Mouse (Mus musculus): ENCODE measurements around the gene Btbd2. TPM values are rescaled to one million over a fixed set of nuclear protein-coding genes. Genes with fewer than 3 reads are reported as not detected.
"Not testable (repeated sequence)": the region's sequence is repeated elsewhere in the genome, so short reads cannot be mapped to it uniquely, and the experiment has no call there.

The Btbd2 gene
- total RNA-seq, 2 experiments from 2014 or later = 30.5 to 31.4 TPM

DNA sequence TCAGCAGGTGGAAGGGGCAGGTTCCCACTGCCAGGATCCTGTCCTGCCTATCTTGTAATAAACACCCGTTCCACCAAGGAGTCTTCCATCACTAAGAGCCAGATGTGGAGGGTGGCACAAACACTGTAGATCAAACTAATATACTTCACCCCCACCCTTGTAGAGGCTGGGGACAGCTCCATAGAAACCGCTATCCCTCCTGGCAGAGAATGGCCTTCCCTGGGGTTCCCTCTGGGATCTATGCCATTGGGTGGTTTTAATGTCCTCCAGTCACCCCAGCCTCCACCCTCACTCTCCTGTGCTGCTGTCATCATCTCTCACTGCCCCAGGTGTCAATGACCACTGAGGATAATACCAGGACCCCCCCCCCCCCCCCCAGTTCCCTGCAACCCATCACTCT, 13.7 kb upstream of the Btbd2 start:
- no peak for DNase-seq

DNA sequence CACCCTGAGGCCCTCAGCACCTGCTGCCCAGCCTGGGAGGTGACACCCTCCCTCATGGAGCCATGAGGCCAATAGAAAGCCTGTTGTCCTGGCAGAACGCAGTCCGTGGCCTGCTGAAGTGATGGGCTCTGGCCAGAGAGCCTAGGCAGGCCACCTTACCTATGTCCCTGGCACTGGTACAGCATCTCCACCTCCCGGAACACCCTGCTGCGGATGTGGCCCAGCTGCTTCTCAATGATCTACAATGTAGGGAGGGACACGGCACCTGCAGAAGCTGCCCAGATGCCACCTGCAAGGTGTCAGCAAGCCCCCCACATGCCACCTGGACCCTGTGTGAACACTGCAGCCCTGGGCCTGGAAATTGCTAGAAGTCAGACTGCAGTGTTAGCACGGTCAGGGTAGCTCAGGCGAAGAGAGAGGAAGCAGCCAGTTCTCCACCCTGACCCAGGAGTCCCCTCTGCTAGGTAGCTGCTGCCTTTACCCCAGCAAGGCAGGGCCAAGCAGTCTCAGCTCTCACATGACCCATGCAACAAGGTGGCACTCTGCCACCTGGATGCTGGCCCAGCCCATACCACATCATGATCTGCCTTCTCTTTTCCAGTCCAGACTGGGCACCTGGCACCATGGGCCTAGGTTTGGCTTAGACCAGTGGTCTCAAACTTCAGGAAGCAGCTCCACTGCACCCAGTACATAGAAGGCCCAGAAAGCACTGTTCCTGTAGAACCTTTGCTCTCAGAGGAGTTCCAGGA, 13.0 kb upstream of the Btbd2 start:
- peak; percentile 68 for DNase-seq

DNA sequence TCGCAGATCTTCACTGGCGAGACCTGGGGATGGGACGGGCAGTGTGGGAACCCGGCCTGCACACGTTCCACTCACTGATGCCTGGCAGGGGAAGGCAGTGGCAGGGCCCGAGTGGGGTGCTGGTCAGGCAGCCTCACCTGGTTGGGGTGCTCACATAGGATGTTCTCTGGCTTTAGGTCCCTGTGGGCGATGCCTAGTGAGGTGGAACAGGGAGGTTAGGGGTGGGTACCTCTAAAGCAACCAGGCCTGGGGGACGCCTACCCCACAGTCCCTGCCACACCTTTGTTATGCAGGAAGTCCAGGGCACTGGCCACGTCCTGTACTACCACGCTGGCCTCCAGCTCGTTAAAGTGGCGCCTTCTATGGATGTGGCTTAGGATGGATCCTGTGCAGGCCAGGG, 12.1 kb upstream of the Btbd2 start:
- DNase-seq = no peak

DNA sequence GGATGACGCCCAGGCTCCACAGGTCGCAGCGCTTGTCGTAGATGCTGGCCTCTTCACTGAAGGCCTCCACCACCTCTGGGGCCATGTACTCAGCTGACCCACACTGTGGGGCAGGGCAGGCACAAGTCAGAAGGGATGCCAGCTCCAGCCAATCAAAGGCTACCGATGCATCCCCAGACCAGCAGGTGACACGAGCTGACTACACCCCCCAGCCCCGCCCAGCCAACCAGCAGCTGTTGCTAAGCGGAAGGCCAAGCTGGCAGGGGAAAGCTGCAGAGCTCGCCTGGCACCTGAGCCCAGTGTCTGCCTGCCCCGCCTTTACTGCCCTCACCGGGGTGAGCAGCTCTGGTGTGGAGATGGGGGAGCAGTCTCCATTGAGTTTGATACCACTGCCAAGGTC, 11.7 kb upstream of the Btbd2 start:
- DNase-seq = peak; percentile 90

DNA sequence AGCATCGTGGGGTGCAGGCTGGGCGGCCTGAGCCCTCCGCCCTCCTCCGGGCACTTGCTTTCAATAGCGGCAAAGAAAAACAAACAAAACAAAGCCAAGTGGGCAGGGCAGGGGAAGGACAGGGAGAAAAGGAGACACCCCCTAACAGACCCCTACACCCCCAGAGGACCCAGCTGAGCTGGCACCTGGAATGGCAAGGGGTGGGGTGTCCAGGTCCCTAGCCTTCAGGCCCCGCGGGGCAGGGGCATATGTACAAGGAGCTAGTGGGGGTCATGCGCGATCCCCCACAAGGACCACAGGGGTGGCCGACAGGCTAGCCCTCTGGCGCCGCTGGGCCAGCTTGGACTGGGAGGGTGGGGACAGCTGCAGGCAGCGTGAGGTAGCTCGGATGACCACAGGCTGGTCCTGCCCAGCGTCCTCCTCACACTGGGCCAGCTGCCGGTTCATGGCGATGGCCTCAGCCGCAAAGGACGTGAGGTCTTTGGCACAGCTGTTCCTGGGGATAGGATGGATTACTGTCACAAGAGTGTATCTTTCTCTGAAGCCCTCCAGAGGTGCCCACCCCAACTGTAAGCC, 10.1 kb upstream of the Btbd2 start:
- peak; percentile 76 for DNase-seq

DNA sequence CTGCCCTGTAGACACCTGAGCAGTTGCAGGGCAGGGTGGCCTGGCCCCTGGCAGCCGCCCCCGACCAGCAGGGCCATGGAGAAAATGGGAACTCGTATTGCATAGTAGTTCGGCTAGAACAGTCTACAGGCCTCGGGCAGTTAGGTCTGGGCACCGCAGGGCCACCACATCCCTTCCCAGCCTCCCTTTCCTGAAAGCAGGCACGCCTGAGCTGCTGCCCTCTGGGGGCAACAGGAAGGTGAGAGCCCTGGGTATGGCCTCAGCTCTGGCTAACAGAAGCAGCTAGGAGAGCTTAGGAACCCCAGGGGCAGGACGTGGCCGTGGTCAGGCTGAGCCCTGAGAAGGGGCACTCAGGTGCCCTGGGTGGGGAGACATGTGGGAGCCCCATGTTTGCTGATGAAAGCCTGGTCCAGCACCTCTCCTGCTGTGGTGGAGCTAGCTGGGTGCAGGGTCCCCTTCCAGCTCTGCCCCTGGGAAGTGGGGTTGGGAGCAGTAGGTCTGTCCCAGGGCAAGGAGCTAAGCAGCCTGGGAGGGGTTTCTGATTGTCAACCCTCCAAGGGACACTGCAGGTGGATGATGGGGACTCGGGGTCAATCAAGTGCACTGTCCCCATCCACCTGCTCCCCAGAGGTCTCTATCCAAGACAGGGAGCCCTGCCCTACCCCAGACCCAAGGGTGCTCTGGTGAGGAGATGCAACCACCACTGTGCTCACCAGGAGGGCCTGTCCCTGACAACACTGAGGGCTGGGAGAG, 9.3 kb upstream of the Btbd2 start:
- DNase-seq = no peak

DNA sequence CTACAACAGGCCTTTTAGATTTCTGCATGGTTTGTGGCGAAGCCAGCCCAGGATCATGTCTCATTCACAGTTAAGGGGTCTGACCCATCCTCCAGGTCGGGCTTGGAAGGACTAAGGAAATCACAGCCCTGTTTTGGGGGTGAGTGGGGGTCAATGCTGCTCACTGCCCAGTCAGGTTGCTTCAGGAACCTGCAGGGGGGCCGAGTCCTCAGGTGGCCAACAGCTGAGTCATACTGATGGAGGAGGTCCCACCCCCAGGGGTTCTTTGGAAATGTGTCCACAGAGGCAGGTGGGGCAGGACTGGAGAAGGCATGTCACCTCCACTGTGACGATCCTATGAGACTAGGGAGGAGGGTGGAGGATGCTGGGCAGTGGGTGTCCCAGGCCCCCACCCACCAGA, 8.6 kb upstream of the Btbd2 start:
- DNase-seq = peak; percentile 60

DNA sequence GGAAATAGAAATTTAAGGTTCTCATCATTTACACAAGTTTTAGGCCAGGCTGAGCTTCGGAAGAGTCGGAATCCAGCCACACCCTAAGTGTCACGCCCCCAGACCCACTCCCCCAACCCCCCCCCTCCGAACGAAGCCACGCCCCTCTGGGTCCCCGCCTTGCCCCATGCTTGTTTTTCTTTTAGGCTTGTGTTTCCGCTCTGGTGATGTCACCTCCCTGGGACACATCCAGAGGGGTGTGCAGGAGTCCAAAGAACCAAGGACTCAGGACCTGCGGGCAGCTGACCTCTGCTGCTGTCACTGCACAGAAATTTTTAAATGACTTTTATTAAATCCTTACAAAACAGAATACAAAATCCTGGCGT, 8.1 kb upstream of the Btbd2 start:
- peak; percentile 87 for DNase-seq

DNA sequence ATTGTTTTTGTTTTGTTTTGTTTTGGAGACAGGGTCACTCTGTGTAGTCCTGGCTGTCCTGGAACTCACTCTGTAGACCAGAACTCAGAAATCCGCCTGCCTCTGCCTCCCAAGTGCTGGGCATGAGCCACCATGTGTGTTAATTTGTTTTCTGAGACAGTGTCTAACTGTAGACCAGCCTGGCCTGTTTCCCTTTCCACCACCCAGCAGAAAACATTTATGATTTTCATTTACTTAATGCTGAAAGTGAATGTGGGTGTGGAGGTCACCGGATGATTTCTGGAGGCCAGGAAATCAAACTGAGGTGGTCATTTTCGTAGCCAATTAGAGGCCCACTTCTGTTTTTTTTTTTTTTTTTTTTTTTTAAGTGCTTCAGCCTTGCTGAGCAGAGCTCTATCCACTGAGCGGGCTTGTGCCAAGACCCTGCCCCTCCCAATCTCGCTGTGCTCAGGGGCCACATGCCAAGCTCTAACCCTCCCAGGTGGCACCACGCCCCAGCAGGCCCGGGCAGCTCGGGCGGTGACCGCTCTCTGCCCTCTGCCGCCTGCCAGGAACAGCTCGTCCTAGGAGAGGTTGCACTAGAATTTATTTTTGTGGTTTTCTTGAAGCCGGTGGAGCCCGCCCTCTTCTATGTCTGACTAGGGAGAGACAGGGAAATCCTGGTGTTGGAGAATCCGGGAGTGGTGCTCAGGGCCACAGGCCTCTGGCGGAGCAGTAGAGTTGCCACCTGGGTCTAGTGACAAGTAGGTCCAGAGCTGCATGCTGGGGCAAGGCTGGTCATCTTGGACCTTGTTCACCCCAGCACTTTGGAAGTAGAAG, 7.5 kb upstream of the Btbd2 start:
- DNase-seq = peak; percentile 97

DNA sequence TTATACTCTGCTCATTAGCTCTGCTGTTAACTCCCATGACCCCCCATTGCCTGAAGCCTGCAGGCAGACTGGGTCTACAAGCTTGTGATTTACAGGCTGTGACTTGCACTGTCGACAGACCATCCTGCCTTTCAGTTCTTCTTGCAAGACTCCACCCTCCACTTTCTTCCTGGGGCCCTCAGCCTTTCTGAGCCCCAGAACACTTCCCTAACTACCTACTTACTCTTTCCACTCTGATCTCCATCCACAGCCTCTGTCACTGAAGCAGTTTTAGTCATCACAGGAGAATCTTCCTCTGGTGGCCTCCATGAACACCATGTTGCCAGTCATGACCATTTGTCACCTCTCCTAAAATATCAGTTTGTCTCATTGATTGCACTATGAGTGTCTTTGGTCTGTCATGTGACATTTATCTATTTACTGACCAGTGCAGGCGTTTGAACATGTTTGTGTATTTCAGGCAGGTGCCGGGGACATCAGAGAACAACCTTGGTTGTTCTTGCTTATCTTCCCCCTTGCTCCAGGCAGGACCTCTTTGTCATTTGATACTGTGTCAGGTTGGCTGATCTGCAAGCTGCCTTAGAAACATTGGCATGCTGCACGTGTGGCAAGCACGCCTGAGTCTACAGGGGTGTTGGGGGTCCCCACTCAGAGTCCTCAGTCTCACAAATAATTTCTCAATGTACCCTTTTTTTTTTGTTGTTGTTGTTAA, 6.8 kb upstream of the Btbd2 start:
- no peak for DNase-seq

DNA sequence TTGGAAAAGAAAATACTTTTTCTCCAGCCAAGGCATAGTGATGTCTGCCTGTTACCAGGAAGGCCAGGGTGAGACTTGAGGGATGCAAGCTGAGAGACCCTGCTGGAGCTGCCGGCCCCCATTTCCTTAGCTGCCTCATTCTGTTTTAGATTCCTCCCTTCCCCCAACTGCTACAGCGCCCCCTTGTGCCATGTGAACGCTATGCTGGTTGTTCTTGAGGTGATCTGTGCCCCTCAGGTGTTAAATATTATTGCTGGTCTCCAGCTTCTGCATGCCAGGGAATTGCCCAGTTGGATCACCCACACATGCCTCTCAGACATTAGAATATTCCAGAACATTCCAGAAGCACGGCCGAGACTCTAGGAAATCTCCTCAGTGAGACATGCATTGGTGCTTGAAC, 4.3 kb upstream of the Btbd2 start:
- no peak for DNase-seq

DNA sequence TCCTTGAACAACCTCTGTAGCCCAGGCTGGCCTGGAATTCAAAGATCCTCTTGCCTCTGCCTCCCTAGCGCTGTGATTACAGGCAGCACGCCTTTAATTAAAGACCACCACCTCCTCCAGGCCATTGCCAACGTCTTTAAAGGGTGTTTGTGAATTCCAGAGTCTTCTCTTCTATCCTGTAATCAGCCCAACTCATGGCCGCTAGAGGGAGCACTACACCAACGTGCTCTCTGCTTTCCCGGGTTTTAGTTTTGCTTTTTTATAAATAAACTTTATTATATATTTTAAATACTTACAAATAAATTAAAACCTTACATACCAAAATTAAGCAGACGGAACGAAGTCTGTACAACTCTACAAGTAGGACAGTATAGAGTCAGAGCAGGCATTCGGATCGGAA, 2.3 kb upstream of the Btbd2 start:
- no peak for DNase-seq

DNA sequence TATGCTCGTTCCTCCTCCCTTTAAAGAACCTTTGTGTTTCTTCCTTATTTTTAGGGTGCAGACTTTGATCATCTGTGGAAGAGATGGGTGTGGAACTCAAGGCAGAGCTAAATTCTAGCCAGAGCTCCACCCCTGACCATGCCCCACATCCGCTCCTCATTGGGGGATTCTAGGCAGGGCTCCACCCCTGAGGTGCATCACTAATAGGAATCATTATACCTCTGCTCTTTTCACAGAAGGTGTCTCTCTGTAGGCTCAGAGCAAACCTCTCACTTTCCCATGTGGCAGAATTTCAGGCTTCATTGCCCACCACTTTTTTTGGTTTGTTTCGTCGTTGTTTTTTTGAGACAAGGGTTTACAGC, 2.0 kb upstream of the Btbd2 start:
- DNase-seq = no peak

DNA sequence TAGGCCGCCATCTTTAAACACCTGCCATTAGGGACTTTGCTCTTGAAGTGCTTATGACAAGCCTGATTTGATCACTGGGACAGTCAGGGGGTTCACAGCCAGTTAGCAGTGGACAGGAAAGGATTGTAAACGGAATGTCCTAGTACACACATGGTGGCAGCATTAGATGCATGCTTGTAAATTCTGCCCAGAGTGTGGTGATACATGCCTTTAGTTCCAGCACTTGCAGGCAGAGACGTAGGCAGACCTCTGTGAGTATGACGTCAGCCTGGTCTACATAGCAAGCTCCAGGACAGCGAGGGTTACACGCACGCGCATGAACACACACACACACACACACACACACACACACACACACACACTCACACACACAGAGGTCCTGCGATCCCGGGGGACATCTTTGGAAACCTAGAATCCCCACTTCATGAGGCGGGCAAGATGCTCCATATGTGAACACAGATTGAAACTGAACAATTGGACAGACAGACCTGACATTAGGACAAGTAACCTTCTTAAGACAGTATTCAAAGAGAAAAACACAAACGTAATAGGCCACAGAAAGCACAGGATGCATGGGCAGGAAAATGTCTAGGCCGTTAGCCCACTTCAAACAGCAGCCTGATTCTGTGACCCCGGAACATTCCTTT, 1.4 kb upstream of the Btbd2 start:
- no peak for DNase-seq

DNA sequence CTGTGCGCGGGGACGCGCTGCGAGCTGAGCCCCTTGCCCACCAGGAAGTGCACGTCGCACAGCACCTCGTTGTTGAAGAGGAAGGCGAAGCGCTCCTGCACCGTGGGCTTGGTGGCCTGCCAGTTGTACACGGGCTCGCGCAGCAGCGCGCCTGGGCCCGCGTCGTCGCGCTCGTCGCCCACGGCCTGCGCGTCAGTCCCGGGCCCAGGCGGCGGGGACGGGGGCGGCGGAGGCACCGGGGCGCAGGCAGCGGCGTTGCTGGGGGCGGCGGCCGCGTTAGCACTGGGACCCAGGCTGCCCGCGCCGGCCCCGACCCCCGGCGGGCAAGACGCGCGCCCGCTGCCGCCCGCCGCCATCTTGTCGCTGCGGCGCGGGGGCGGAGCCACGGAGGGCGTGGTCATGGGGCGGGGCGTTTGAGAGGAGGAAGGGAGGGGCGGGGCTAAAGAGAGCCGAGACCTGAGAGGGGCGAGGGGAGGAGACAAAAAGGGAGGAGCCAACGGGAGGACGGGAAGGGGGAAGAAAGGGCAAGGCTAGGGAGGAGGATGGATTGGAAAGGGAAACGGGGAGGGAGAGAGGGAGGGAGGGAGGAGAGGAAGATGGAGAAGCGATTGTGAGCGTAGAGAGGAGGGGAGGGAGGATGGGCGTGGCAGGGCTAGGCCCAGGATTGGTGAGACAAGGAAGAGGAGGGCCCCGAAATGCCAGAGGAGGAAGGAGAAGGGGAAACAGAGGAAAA, 575 bp downstream of the Btbd2 start:
- peak; percentile 95 for DNase-seq

DNA sequence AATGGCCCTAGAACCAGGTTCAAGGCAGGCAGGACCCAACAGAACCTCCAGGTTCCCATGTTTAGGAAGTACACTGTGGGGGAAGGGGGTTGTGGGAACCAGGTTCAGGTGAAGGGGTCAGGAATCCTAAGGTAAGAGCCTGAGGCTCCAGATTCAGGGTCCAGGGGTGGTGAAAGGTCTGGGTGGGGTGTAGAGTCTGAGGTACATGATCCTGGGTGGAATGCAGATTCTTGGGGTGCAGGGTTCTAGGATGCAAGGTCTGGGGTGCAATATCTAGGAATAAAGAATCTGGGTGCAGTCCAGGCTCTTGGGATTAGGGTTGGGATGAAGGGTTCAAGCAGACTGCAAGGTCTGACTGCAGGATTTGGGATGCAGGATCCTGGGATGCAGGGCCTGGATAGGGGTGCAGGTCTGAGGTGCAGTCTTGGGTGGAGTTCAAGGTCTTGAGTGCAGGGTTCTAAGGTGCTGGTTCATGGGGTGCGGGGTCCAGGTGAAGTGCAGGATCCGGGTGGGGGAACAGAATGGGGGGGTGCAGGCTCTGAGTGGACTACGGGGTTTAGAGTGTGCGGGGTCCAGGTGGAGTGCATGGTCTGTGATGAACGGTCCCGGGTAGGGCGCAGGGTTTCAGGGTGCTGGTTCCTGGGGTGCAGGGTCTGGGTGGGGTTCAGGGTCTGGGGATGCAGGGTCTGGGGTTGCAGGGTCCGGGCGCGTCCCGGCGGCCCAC, 1.3 kb downstream of the Btbd2 start:
- no peak for DNase-seq

DNA sequence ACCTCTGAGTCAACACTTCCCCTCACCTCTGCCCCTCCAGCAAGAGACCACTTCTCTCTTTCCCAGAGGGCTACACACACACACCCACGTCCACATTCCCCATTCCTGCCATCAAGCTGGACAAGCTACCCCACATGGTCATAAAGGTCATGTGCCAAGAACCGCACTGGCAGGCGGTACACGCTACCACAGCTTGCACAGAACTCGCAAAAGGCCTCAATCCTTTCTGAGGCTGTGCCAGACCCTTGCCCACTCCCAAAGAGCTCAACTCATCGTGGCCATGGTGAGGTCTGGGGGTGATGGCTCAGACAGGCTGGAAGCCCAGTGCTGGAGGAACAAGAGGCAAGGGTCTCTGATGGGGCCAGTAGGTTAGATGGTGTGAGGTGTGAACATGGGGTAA, 2.0 kb downstream of the Btbd2 start:
- no peak for DNase-seq

DNA sequence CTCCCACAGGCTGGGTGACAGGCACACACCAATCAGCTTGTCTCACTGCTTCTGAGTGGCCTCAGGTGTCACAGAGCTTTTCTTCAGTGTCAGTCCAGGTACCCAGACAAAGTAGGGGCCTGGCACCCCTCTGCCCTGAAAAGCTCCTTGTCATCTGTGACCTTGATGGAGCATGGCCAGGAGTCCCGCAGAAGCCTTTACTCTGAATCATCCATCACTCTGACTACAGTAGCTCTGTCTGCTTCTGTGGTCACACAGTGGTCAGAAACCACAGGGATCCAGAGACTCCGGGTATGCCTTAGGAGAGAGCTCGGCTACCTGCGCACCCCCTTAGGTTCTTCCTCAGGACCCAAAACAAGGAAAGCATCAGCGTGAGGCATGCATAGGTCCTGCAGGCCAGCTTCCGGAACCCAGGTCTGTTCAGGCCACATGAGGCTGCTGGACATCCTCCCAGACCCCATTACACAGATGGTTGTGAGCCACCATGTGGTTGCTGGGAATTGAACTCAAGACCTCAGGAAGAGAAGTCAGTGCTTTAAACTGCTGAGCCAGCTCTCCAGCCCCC, 3.6 kb downstream of the Btbd2 start:
- no peak for DNase-seq

DNA sequence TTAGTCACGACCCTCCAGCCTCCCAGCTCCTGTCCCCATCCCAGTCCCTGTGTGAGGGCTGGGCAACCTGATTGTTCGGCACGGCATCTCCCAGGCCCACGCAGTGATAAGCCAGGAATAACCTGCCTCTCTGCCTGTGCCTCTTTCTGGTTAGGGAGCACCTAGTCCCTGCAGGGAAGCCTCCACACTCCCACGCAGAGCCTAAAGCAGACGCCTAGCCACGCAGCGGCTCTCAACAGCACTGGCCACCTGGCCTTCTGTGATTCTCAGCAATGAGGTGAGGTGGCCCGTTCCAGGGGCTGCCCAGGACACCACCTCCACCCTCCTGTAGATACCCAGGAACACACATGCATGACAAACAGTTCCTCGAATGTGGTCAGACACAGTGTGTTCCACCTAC, 6.5 kb downstream of the Btbd2 start:
- no peak for DNase-seq

DNA sequence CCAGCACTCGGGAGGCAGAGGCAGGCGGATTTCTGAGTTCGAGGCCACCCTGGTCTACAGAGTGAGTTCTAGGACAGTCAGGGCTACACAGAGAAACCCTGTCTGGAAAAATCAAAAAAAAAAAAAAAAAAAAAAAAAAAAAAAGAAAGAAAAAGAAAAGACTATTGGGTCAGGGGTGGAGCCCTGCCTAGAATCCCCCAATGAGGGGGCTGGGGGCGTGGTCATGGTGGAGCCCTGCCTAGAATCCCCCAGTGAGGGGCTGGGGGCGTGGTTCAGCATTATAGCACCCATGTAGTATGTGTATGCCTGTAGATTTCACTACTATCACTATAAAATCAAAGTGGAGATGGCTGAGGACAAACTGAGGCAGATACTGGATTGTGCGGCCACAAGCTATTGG, 7.0 kb downstream of the Btbd2 start:
- not testable (repeated sequence) for DNase-seq

Data from gastrocnemius, postnatal 25 days (tissue).